Mouse (Mus musculus) midbrain, embryonic 15.5 days (tissue): ENCODE measurements around the gene Mecom. TPM values are rescaled to one million over a fixed set of nuclear protein-coding genes. Genes with fewer than 3 reads are reported as not detected.

Experiments
- ATAC-seq: fragments of 200-750 bp; cut with Nextera tagmentation; replicated peaks from 2 replicates; pipeline ENCODE4 v1.8.0; 2017; ENCODE audit warnings: moderate TSS enrichment
- H3K27ac ChIP-seq: fragments of 300-500 bp; sonication (generic); 2 replicates; pipeline ENCODE4 v1.5.1; 2015; ENCODE audit warnings: mild to moderate bottlenecking, inconsistent platforms
- H3K27me3 ChIP-seq: fragments of 300-500 bp; sonication (generic); replicated peaks from 2 replicates; pipeline ENCODE4 v1.6.1; 2015; ENCODE audit warnings: inconsistent platforms
- H3K36me3 ChIP-seq: fragments of 300-500 bp; sonication (generic); replicated peaks from 2 replicates; pipeline ENCODE4 v1.6.1; 2015; ENCODE audit warnings: inconsistent platforms
- H3K4me1 ChIP-seq: fragments of 300-500 bp; sonication (generic); 2 replicates; pipeline ENCODE4 v1.6.1; 2015; ENCODE audit warnings: inconsistent platforms
- H3K4me2 ChIP-seq: fragments of 300-500 bp; sonication (generic); 2 replicates; pipeline ENCODE4 v1.6.1; 2015; ENCODE audit warnings: inconsistent platforms, mild to moderate bottlenecking, moderate library complexity
- H3K4me3 ChIP-seq: fragments of 300-500 bp; sonication (generic); 2 replicates; pipeline ENCODE4 v1.5.1; 2015; ENCODE audit warnings: mild to moderate bottlenecking, inconsistent platforms
- H3K9ac ChIP-seq: fragments of 300-500 bp; sonication (generic); 2 replicates; pipeline ENCODE4 v1.6.1; 2015; ENCODE audit warnings: mild to moderate bottlenecking, inconsistent platforms
- H3K9me3 ChIP-seq: fragments of 300-500 bp; sonication (generic); 2 replicates; pipeline ENCODE4 v1.6.1; 2016; ENCODE audit warnings: inconsistent platforms
- WGBS: fragments of 180-500 bp; shearing (Covaris S2); methylation state at CpG from one replicate; pipeline ENCODE4 v1.1.7; 2015; ENCODE audit warnings: mixed read lengths; 5-methylcytosine and 5-hydroxymethylcytosine counted together
- polyA plus RNA-seq: library from polyadenylated mRNA; unstranded; fragments of >200 nt; fragmentation: Nextera tagmentation; extraction: Ambion mirVana; gene quantifications from 2 replicates; pipeline ENCODE4 v1.2.1, GENCODE M21; 2015

Gene Mecom
- polyA plus RNA-seq, 1 experiment from 2014 or later: 5.2 TPM

DNA sequence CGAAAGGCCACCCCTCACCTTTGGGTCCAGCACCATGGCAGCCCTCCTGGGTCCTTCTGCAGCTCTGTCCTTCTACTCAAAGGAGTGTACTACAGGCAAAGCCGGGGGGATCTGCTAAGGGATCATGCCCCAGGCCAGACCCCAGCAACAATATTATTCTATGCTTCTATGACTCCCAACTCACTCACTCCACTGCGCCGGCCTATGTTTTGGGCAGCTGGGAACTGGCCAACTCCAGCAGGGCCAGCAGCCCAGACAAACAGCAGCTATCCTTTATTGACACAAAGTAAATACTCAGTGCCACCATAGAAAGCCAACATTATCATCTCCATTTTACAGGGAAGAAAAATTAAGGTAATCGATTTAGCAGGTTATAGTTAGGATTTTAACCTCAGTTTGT lies 186.6 kb downstream of the Mecom start:
- H3K36me3 ChIP-seq: no peaks in the 10 kb centered on the region
- 86% methylated on average over 5 of the region's 5 CpGs for WGBS

DNA sequence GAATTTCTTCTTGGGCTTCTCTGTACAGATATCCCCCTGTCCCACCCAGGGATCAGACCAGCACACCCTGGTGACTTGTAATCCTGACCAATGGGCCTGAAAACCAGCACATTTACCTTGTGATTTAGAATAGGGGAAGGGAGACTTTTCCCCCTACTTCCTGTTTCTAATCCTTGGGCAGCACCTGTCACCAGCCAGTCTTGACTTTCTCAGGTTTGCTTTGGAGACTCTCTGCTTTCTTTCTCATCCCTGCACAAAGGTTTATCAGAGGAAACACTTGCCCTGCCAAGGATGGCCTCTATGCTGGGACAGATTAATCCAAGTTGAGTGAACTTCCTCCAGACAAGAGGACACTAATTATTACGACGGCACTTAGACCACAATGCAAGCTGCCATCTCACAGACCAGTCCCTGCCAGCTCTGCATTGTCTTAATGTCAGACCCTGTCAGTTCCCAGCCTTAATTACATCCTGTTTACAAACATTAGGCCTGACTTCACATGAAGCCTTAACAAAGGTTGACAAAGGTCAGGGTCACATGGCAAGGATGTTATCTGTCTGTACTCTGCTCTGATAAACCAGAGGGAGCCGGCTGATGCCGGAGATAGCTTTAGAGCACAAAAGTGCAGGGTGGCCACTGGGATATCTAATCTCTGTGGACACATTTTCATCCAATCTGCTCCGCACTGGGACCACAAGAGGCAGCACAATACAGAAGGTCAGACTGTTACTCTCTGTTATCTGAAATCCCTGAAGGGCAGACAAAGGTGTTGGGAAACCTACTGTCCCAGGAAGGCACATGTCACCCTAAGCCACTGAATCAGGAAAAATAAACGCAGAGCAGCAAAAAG lies 193.7 kb downstream of the Mecom start:
- H3K9ac ChIP-seq: no peak overlapping the region
- no peak for ATAC-seq
- H3K4me1 ChIP-seq: peaks cover 1% of the 10 kb centered on the region; the same call in 1 of the 2 replicates
- H3K27me3 ChIP-seq: no peaks in the 10 kb centered on the region
- no peak overlapping the region for H3K27ac ChIP-seq
- no peaks in the 10 kb centered on the region for H3K36me3 ChIP-seq
- WGBS: 39% methylated on average over 6 of the region's 6 CpGs
- no peaks in the 10 kb centered on the region for H3K9me3 ChIP-seq
- H3K4me2 ChIP-seq: no peak overlapping the region
- no peak overlapping the region for H3K4me3 ChIP-seq

More for the DNA sequence above, 186.6 kb downstream of the Mecom start:
- H3K27ac ChIP-seq: no peak overlapping the region
- H3K4me2 ChIP-seq: no peak overlapping the region
- H3K9me3 ChIP-seq: no peaks in the 10 kb centered on the region
- no peak overlapping the region for H3K9ac ChIP-seq
- ATAC-seq: no peak
- H3K4me3 ChIP-seq: no peak overlapping the region
- no peaks in the 10 kb centered on the region for H3K27me3 ChIP-seq
- H3K4me1 ChIP-seq: no peaks in the 10 kb centered on the region

DNA sequence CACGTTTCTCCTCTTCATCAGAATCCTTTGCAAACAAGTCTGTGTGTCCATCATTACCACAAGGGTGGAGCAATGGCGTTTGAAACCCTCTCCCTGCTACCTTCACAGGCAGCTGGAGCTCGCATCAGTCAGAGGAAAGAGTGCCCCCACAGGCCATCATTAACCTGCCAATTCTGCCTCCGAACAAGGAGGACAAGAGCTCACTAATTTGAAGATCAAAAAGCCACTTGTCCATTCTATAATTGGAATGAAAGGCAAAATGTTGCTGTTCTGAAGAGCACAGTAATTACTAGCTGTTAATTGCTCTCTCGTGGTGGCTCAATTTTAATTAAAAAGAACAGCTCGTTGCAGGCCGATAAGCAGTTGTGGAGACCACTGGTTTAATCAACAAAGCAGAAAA lies 198.5 kb downstream of the Mecom start:
- Histone ChIP-seq H3K27ac (no peak overlapping the region), H3K9me3 (no peaks in the 10 kb centered on the region), H3K4me3 (no peak overlapping the region), H3K9ac (no peak overlapping the region), H3K4me1 (peaks cover 4% of the 10 kb centered on the region; the same call in 1 of the 2 replicates), H3K4me2 (no peak overlapping the region), H3K27me3 (no peaks in the 10 kb centered on the region), H3K36me3 (no peaks in the 10 kb centered on the region)
- 32% methylated on average over 7 of the region's 7 CpGs for WGBS
- ATAC-seq: peak; percentile 82

DNA sequence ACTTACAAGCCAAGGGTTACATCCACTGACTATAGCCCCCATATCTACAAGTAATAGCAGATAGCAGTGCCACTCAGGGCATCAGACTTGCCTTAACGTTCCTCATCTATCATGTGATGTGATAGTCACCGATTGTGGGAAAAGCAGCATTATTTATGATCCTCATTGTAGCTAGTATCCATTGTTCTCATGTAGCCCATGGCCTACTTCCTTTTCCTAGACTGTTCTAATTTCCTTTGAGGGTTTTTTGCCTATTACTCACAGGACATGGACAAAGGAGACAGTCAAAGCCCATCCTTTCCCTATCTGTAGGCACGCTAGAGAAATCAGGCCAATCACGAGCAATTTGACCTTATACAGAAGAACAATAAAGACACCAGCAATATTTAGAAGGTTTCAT lies 203.7 kb downstream of the Mecom start:
- H3K9me3 ChIP-seq: no peaks in the 10 kb centered on the region; the same call in 1 of the 2 replicates
- no peak overlapping the region for H3K27ac ChIP-seq
- no peak for ATAC-seq
- H3K9ac ChIP-seq: no peak overlapping the region
- H3K36me3 ChIP-seq: no peaks in the 10 kb centered on the region
- H3K4me1 ChIP-seq: peaks cover 3% of the 10 kb centered on the region; the same call in 1 of the 2 replicates
- H3K4me2 ChIP-seq: no peak overlapping the region
- no peak overlapping the region for H3K4me3 ChIP-seq
- H3K27me3 ChIP-seq: no peaks in the 10 kb centered on the region
- WGBS: 89% methylated on average over 4 of the region's 4 CpGs

DNA sequence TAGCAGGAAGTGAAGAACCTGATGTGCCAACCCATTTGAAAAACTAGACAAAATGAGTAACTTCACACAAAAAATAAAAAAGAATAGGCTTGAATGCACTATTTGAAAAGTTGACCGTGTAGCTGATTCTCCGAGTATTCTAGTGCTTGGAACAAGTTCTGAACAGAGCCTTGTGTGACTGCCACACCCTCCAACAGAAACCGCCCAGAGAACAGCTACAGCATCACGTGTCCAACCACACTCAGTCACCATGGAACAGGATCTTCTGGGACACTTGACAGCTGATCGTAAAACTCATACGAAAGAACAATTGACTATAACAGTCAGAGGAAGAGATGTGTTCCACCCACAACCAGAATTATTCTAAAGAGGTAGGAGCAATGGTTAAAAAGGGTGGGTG lies 215.5 kb downstream of the Mecom start:
- ATAC-seq: no peak
- Histone ChIP-seq H3K27ac (no peak overlapping the region), H3K9ac (no peak overlapping the region), H3K27me3 (no peaks in the 10 kb centered on the region), H3K4me1 (no peaks in the 10 kb centered on the region), H3K4me2 (no peak overlapping the region), H3K9me3 (no peaks in the 10 kb centered on the region), H3K4me3 (no peak overlapping the region), H3K36me3 (no peaks in the 10 kb centered on the region)
- WGBS: 90% methylated on average over 6 of the region's 6 CpGs

- no peak overlapping the region for H3K4me3 ChIP-seq
- H3K27me3 ChIP-seq: no peaks in the 10 kb centered on the region
- no peaks in the 10 kb centered on the region for H3K4me1 ChIP-seq
- WGBS: 93% methylated on average over 3 of the region's 3 CpGs
- no peak overlapping the region for H3K27ac ChIP-seq
- no peaks in the 10 kb centered on the region for H3K9me3 ChIP-seq
- H3K9ac ChIP-seq: no peak overlapping the region
- no peak overlapping the region for H3K4me2 ChIP-seq
- no peaks in the 10 kb centered on the region for H3K36me3 ChIP-seq
- no peak for ATAC-seq
These were observed 217.3 kb downstream of the Mecom start for GRCm38 (mm10) chr3:30330476-30330875.

DNA sequence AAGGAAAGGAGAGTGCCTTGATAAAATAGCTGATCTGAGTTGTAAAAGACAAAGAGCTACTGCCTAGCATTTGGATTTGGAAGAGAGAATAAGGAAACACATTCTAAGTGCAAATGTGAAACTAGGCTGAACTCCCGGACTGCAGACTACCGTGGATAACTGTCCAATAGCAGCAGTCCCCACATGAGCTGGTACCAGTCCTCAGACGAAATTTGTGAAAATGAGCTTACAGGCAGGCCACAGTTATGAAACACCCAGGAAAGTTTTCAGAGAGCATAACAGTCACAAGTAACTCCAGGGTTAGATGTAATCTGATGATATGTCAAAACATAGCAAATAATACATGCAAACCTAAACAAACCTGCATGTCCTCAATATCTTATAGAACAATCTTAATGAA lies 217.8 kb downstream of the Mecom start:
- Histone ChIP-seq H3K9ac (no peak overlapping the region), H3K27ac (no peak overlapping the region), H3K4me2 (no peak overlapping the region), H3K36me3 (no peaks in the 10 kb centered on the region), H3K4me1 (no peaks in the 10 kb centered on the region), H3K4me3 (no peak overlapping the region), H3K27me3 (no peaks in the 10 kb centered on the region), H3K9me3 (no peaks in the 10 kb centered on the region)
- 82% methylated on average over 3 of the region's 3 CpGs for WGBS
- no peak for ATAC-seq

DNA sequence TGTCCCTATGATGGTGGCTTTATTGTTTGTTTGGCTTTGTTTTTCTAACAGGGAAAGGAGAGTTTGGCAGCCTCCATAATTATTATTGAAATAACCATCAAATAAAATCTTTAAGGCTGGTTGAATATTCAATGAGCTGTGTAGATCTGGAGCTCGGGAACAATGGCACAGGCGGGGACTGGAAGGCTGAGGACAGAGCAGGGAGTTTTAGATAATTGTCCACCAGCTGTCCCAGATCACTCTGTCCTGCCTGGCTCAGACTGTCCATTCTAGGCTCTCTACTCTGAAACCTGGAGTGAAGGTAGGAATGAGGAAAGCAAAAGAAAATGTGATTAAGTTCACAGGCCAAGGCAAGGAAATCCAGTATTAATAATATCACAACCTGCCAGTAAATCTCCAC lies 232.9 kb downstream of the Mecom start:
- Histone ChIP-seq H3K36me3 (no peaks in the 10 kb centered on the region), H3K4me2 (no peak overlapping the region), H3K9ac (no peak overlapping the region), H3K4me1 (no peaks in the 10 kb centered on the region), H3K4me3 (no peak overlapping the region), H3K27me3 (no peaks in the 10 kb centered on the region), H3K9me3 (no peaks in the 10 kb centered on the region), H3K27ac (no peak overlapping the region)
- WGBS: 10% methylated on average over 2 of the region's 2 CpGs
- ATAC-seq: no peak

DNA sequence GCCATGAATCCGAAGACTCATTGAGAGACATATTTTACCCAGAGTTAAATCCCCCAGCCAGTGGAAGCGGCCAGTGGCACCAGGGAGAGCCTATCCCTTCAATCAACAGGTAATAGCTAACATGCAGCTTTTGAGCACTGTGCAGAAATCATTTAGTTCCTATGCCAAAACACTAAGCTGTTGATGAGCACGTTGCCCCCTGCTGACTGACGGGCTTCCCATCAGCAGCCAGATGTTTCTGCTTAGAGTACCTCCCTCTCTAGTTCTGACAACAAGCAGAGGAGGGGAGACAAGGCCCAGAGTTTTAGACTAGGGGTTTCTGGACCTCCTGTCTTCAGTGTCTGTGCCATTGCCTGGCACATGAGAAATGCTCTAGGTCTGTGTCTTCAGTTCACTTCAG lies 239.7 kb downstream of the Mecom start:
- Histone ChIP-seq H3K36me3 (no peaks in the 10 kb centered on the region), H3K9me3 (no peaks in the 10 kb centered on the region), H3K27ac (no peak overlapping the region), H3K27me3 (no peaks in the 10 kb centered on the region), H3K4me2 (no peak overlapping the region), H3K4me1 (no peaks in the 10 kb centered on the region), H3K9ac (no peak overlapping the region), H3K4me3 (no peak overlapping the region)
- 70% methylated on average over 4 of the region's 4 CpGs for WGBS
- no peak for ATAC-seq

DNA sequence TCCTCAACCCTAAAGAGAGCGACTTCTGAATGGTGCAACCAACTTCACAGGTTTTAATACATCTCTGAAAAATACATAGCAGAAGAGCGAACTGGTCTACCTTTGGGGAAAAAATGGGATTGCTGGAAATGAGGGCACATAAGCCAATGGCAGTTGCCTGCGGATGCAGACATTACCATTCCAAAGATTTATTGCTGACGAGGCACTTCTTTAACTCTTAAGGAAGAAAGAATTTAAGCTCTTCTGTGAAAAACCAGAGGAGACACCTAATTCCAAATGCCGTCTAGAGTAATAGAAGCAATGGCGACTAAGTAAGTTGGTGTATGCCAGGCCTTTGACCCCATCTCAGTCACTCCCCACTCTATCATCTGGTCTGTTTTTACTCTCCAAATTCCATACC lies 240.2 kb downstream of the Mecom start:
- Histone ChIP-seq H3K4me1 (no peaks in the 10 kb centered on the region), H3K4me3 (no peak overlapping the region), H3K36me3 (no peaks in the 10 kb centered on the region), H3K27ac (no peak overlapping the region), H3K9ac (no peak overlapping the region), H3K9me3 (no peaks in the 10 kb centered on the region), H3K4me2 (no peak overlapping the region), H3K27me3 (no peaks in the 10 kb centered on the region)
- ATAC-seq: no peak
- 92% methylated on average over 6 of the region's 6 CpGs for WGBS

DNA sequence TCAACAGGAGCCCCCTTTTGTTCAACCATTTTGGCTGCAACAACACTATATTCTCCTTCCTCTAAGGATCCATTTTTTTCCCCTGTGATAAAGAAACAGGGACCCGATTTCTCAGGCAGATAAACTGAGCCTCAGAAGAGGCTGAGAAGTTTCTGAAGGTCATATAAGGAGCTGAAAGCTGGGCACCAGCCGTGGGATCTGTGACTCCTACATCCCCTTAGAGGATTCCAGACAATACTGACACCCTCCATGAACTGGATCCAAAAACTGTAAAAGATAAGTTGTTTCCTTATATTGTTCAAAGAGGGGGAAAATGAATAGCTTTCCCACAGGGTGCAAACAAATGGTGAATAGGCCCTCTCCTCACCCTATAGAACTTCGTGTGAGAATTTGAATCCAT lies 241.7 kb downstream of the Mecom start:
- Histone ChIP-seq H3K4me3 (no peak overlapping the region), H3K4me2 (no peak overlapping the region), H3K27ac (no peak overlapping the region), H3K36me3 (no peaks in the 10 kb centered on the region), H3K4me1 (peaks cover 2% of the 10 kb centered on the region; the same call in 1 of the 2 replicates), H3K9ac (no peak overlapping the region), H3K27me3 (no peaks in the 10 kb centered on the region), H3K9me3 (no peaks in the 10 kb centered on the region)
- WGBS: 65% methylated on average over 3 of the region's 3 CpGs
- no peak for ATAC-seq

- Histone ChIP-seq H3K4me1 (peaks cover 4% of the 10 kb centered on the region; the same call in 1 of the 2 replicates), H3K4me3 (no peak overlapping the region), H3K9ac (no peak overlapping the region), H3K27me3 (no peaks in the 10 kb centered on the region), H3K27ac (no peak overlapping the region), H3K4me2 (no peak overlapping the region), H3K9me3 (no peaks in the 10 kb centered on the region), H3K36me3 (no peaks in the 10 kb centered on the region)
- ATAC-seq: peak; percentile 25; the same call in 1 of the 2 replicates
- WGBS: 39% methylated on average over 1 of the region's 1 CpGs
These were observed 248.3 kb downstream of the Mecom start for GRCm38 (mm10) chr3:30299460-30299859.

- H3K9ac ChIP-seq: no peak overlapping the region
- H3K27me3 ChIP-seq: no peaks in the 10 kb centered on the region
- H3K4me2 ChIP-seq: no peak overlapping the region
- ATAC-seq: no peak
- no peaks in the 10 kb centered on the region for H3K36me3 ChIP-seq
- no peaks in the 10 kb centered on the region for H3K9me3 ChIP-seq
- no peak overlapping the region for H3K27ac ChIP-seq
- no peaks in the 10 kb centered on the region for H3K4me1 ChIP-seq
- no peak overlapping the region for H3K4me3 ChIP-seq
- WGBS: 93% methylated on average over 5 of the region's 5 CpGs
These were observed 253.4 kb downstream of the Mecom start for GRCm38 (mm10) chr3:30294433-30294832.
